Mouse (Mus musculus) intestine, embryonic 14.5 days (tissue): ENCODE results near the gene 4933434E20Rik. TPM values are rescaled to one million over a fixed set of nuclear protein-coding genes. Genes with fewer than 3 reads are reported as not detected.

Experiments
- ATAC-seq: fragments of 200-750 bp; cut with Nextera tagmentation; replicated peaks from 2 replicates; pipeline ENCODE4 v1.8.0; 2017; ENCODE audit warnings: low read depth, moderate number of reproducible peaks, moderate TSS enrichment, moderate library complexity; ENCODE audit not compliant: low FRiP score, low TSS enrichment
- DNase-seq: peaks from one replicate; pipeline ENCODE4 v3.0.0-alpha.2; 2018; ENCODE audit warnings: low spot score
- H3K27ac ChIP-seq: fragments of 300-500 bp; sonication (generic); 2 replicates; pipeline ENCODE4 v1.5.1; 2014; ENCODE audit warnings: low read depth, mild to moderate bottlenecking, control low read depth
- H3K27me3 ChIP-seq: fragments of 300-500 bp; sonication (generic); replicated peaks from 2 replicates; pipeline ENCODE4 v1.6.1; 2014; ENCODE audit warnings: low read length, control low read depth; ENCODE audit not compliant: control insufficient read depth, insufficient read depth
- H3K36me3 ChIP-seq: fragments of 300-500 bp; sonication (generic); 2 replicates; pipeline ENCODE4 v1.6.1; 2014; ENCODE audit warnings: low read length, control low read depth; ENCODE audit not compliant: control insufficient read depth, insufficient read depth
- H3K4me1 ChIP-seq: fragments of 300-500 bp; sonication (generic); replicated peaks from 2 replicates; pipeline ENCODE4 v1.6.1; 2014; ENCODE audit warnings: low read length, control low read depth, mixed read lengths; ENCODE audit not compliant: control insufficient read depth, insufficient read depth
- H3K4me2 ChIP-seq: fragments of 300-500 bp; sonication (generic); 2 replicates; pipeline ENCODE4 v1.6.1; 2014; ENCODE audit warnings: low read length
- H3K4me3 ChIP-seq: fragments of 300-500 bp; sonication (generic); 2 replicates; pipeline ENCODE4 v1.5.1; 2014; ENCODE audit warnings: low read depth, low read length, control low read depth, mixed read lengths
- H3K9ac ChIP-seq: fragments of 300-500 bp; sonication (generic); 2 replicates; pipeline ENCODE4 v1.6.1; 2014; ENCODE audit warnings: mild to moderate bottlenecking, low read length
- H3K9me3 ChIP-seq: fragments of 300-500 bp; sonication (generic); 2 replicates; pipeline ENCODE4 v1.6.1; 2016; ENCODE audit warnings: low read length, control low read depth; ENCODE audit not compliant: control insufficient read depth
- WGBS: fragments of 180-500 bp; shearing (Covaris S2); extraction: QIAGEN DNeasy Blood & Tissue Kit; methylation state at CpG from one replicate; pipeline ENCODE4 v1.1.7; 2014; 5-methylcytosine and 5-hydroxymethylcytosine counted together
- microRNA counts: library from miRNA; unstranded; fragments of <30 nt; microRNA quantifications from one replicate; lab custom pipeline; 2016
- microRNA-seq: library from miRNA; unstranded; fragments of <30 nt; microRNA quantifications from one replicate; pipeline ENCODE4, GENCODE M21; 2016
- polyA plus RNA-seq: library from polyadenylated mRNA; unstranded; fragments of >200 nt; fragmentation: Nextera tagmentation; extraction: Ambion mirVana; gene quantifications from 2 replicates; pipeline ENCODE4 v1.2.1, GENCODE M21; 2014

4933434E20Rik gene
- polyA plus RNA-seq, 1 experiment from 2014 or later, result 166 TPM

GRCm38 (mm10) chr3:90103938-90104337, 52.5 kb downstream of the 4933434E20Rik start, which contains the start of gene Nup210l:
Gene Nup210l (plus strand): TSS chr3:90104132.
- no peaks in the 10 kb centered on the region for H3K27me3 ChIP-seq
- peaks cover 16% of the 10 kb centered on the region for H3K36me3 ChIP-seq
- no peak within 1 kb of the TSS for H3K4me2 ChIP-seq
- DNase-seq (no peak), ATAC-seq (no peak)
- H3K27ac ChIP-seq, result no peak within 1 kb of the TSS
- H3K4me1 ChIP-seq, result no peaks in the 10 kb centered on the region
- 82% methylated on average over 13 of the region's 13 CpGs for WGBS
- H3K9ac ChIP-seq, result no peak within 1 kb of the TSS
- no peaks in the 10 kb centered on the region for H3K9me3 ChIP-seq
- H3K4me3 ChIP-seq, result no peak within 1 kb of the TSS

- Histone ChIP-seq H3K36me3 (no peaks in the 10 kb centered on the region), H3K4me2 (no peak overlapping the region), H3K27me3 (no peaks in the 10 kb centered on the region), H3K9ac (no peak overlapping the region), H3K4me3 (no peak overlapping the region), H3K27ac (no peak overlapping the region), H3K9me3 (no peaks in the 10 kb centered on the region), H3K4me1 (no peaks in the 10 kb centered on the region)
- ATAC-seq, result no peak
- no peak for DNase-seq
- WGBS, result 80% methylated on average over 2 of the region's 2 CpGs
These were observed 60.3 kb downstream of the 4933434E20Rik start for GRCm38 (mm10) chr3:90111706-90112105.

GRCm38 (mm10) chr3:90114342-90114741, 62.9 kb downstream of the 4933434E20Rik start:
- H3K4me1 ChIP-seq, result no peaks in the 10 kb centered on the region
- DNase-seq (no peak), ATAC-seq (no peak)
- H3K9ac ChIP-seq, result no peak overlapping the region
- no peak overlapping the region for H3K27ac ChIP-seq
- no peaks in the 10 kb centered on the region for H3K36me3 ChIP-seq
- no peak overlapping the region for H3K4me2 ChIP-seq
- 78% methylated on average over 2 of the region's 2 CpGs for WGBS
- no peak overlapping the region for H3K4me3 ChIP-seq
- H3K27me3 ChIP-seq, result no peaks in the 10 kb centered on the region
- H3K9me3 ChIP-seq, result no peaks in the 10 kb centered on the region

GRCm38 (mm10) chr3:90115526-90115925, 64.1 kb downstream of the 4933434E20Rik start:
- no peak for ATAC-seq
- 57% methylated on average over 3 of the region's 3 CpGs for WGBS
- no peaks in the 10 kb centered on the region for H3K36me3 ChIP-seq
- H3K27ac ChIP-seq, result no peak overlapping the region
- no peaks in the 10 kb centered on the region for H3K9me3 ChIP-seq
- H3K4me2 ChIP-seq, result no peak overlapping the region
- no peak overlapping the region for H3K4me3 ChIP-seq
- H3K4me1 ChIP-seq, result no peaks in the 10 kb centered on the region
- no peak overlapping the region for H3K9ac ChIP-seq
- no peaks in the 10 kb centered on the region for H3K27me3 ChIP-seq
- DNase-seq, result no peak

MicroRNA genes within 50 kb of the gene (microRNA counts, 519-probe panel; counts per million panel counts)
- microRNA mmu-miR-190b (lab: Ali Mortazavi, UCI), result 3,970 counts per million, percentile 59 among the panel's probes with 10 or more counts

Small RNAs within 50 kb of the gene (microRNA-seq; reads per million reads assigned to microRNA genes)
- gene Mir190b (12.6 reads per million, percentile 42 among the genes with 10 or more reads in this experiment), gene Mir7669 (2.2 reads per million, percentile 24 among the genes with 10 or more reads in this experiment)

Other genes with a start within 250 kb of the 4933434E20Rik start
- 4.2 TPM in 2 replicates for gene She, start 220.3 kb upstream of the 4933434E20Rik start, polyA plus RNA-seq
- gene Il6ra, start 138.4 kb upstream of the 4933434E20Rik start, polyA plus RNA-seq, result 1.5 and 1.6 TPM in 2 replicates
- 14.1 and 14.9 TPM in 2 replicates for gene Atp8b2, start 88.1 kb upstream of the 4933434E20Rik start, polyA plus RNA-seq
- 121 and 126 TPM in 2 replicates for gene Hax1, start 52.9 kb upstream of the 4933434E20Rik start, polyA plus RNA-seq
- 214 and 227 TPM in 2 replicates for gene Ubap2l, start 992 bp downstream of the 4933434E20Rik start, polyA plus RNA-seq
- 574 and 579 TPM in 2 replicates for gene Tpm3, start 21.0 kb downstream of the 4933434E20Rik start, polyA plus RNA-seq
- gene Nup210l, start 52.5 kb downstream of the 4933434E20Rik start, polyA plus RNA-seq, result 0.50 and 0.53 TPM in 2 replicates
- 2,123 and 2,244 TPM in 2 replicates for gene Rps27, start 162.0 kb downstream of the 4933434E20Rik start, polyA plus RNA-seq
- 10.2 and 12.3 TPM in 2 replicates for gene Rab13, start 162.1 kb downstream of the 4933434E20Rik start, polyA plus RNA-seq
- 112 and 114 TPM in 2 replicates for gene Jtb, start 180.0 kb downstream of the 4933434E20Rik start, polyA plus RNA-seq
- gene Creb3l4, start 191.9 kb downstream of the 4933434E20Rik start, polyA plus RNA-seq, result 5.8 and 6.9 TPM in 2 replicates
- 101 and 104 TPM in 2 replicates for gene Slc39a1, start 196.5 kb downstream of the 4933434E20Rik start, polyA plus RNA-seq
- gene Crtc2, start 202.5 kb downstream of the 4933434E20Rik start, polyA plus RNA-seq, result 17.3 and 17.5 TPM in 2 replicates
- gene Dennd4b, start 213.5 kb downstream of the 4933434E20Rik start, polyA plus RNA-seq, result 3.6 and 4.9 TPM in 2 replicates
- gene Gatad2b, start 241.5 kb downstream of the 4933434E20Rik start, polyA plus RNA-seq, result 15.5 and 16.0 TPM in 2 replicates